ENCODE assay signal across 10 mouse cellular contexts in the genomic region with DNA sequence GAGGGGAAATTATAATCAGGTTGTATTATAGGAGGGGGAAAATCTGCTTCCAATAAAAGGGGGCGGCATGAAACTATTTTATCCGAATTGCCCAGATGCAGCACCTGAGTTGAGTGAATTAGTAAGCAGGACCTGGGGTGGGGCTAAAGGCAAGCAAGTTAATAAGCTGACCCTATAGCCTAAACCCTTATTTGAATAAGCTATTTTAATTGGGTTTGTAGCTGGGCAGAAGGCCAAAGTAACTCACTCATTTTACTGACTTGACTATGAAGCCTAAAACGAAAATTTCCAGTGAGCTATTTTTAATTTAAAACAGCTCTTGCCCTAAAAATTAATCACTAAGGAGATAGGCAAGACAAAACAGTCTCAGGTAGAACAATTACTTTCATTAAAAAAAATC. TPM values are rescaled to one million over a fixed set of nuclear protein-coding genes. Genes with fewer than 3 reads are reported as not detected.
DNase-seq lines count a peak whose midpoint lies in the region; ATAC-seq lines count a peak whose summit lies in the region.
"Had no signal": no experiment of that assay in that cellular context is flagged by ENCODE, and none has a peak within 500 bp of the region (broad histone marks: within the 10 kb centered on the region; RNA-seq: fewer than 3 reads in every experiment).

No protein-coding gene starts in this region.

- H3K27me3 ChIP-seq in hindbrain, embryonic 13.5 days, result peaks cover 9% of the 10 kb centered on the region; the same call in 1 of the 2 replicates
- peaks cover 14% of the 10 kb centered on the region for H3K27me3 ChIP-seq in hindbrain, embryonic 12.5 days
- H3K27me3 ChIP-seq in embryonic facial prominence, embryonic 14.5 days (replicated peaks; ENCODE audit: control insufficient read depth, insufficient read depth, low read length), result peaks cover 4% of the 10 kb centered on the region; the same call in 1 of the 2 replicates
- H3K27me3 ChIP-seq in limb, embryonic 15.5 days, result no peaks in the 10 kb centered on the region

- no peak for ATAC-seq in hindbrain, embryonic 13.5 days (ENCODE audit: low FRiP score)
- no peak for ATAC-seq in hindbrain, embryonic 12.5 days (ENCODE audit: low FRiP score)
- ATAC-seq in embryonic facial prominence, embryonic 14.5 days (ENCODE audit: low read depth), result no peak
- ATAC-seq in limb, embryonic 15.5 days (ENCODE audit: insufficient number of reproducible peaks, low FRiP score, low TSS enrichment, low read depth), result no peak

- intact Hi-C loops in left cerebral cortex, postnatal 36 days (cut with DNase I), result loop anchor here (10.0 kb wide), 1 partner anchor 115 kb away; a partner anchor contains a TSS

- H3K4me2 ChIP-seq in hindbrain, embryonic 13.5 days, result peak overlapping the region; percentile 86
- H3K4me2 ChIP-seq in hindbrain, embryonic 12.5 days (replicated peaks), result no peak overlapping the region
- peak overlapping the region; percentile 90 for H3K4me2 ChIP-seq in embryonic facial prominence, embryonic 14.5 days (ENCODE audit: low read depth, low read length)
- peak overlapping the region; percentile 93 for H3K4me2 ChIP-seq in limb, embryonic 15.5 days

- peak; percentile 56 for DNase-seq in A20 (ENCODE audit: low read depth, low spot score)
- DNase-seq in embryonic facial prominence, embryonic 14.5 days (ENCODE audit: low spot score), result peak; percentile 32
- no peak for DNase-seq in right cerebral cortex, postnatal 10 days (ENCODE audit: low spot score in 2 of 2)
- DNase-seq in left cerebral cortex, postnatal 36 days (ENCODE audit: low spot score in 2 of 2), result no peak
- no peak for DNase-seq in ovary, adult 18-20 months (ENCODE audit: low spot score)

- H3K9ac ChIP-seq in hindbrain, embryonic 13.5 days, result peak overlapping the region; percentile 35; the same call in 1 of the 2 replicates
- H3K9ac ChIP-seq in hindbrain, embryonic 12.5 days, result no peak overlapping the region
- H3K9ac ChIP-seq in embryonic facial prominence, embryonic 14.5 days (ENCODE audit: low read depth, low read length), result no peak overlapping the region
- H3K9ac ChIP-seq in limb, embryonic 15.5 days, result no peak overlapping the region

- H3K4me3 ChIP-seq in hindbrain, embryonic 13.5 days, result peak overlapping the region; percentile 84
- H3K4me3 ChIP-seq in hindbrain, embryonic 12.5 days, result no peak overlapping the region
- peak overlapping the region; percentile 85 for H3K4me3 ChIP-seq in embryonic facial prominence, embryonic 14.5 days (ENCODE audit: low read depth, low read length)
- H3K4me3 ChIP-seq in limb, embryonic 15.5 days, result peak overlapping the region; percentile 7; the same call in 1 of the 2 replicates

- H3K9me3 ChIP-seq in hindbrain, embryonic 13.5 days, result no peaks in the 10 kb centered on the region
- H3K9me3 ChIP-seq in hindbrain, embryonic 12.5 days (replicated peaks), result no peaks in the 10 kb centered on the region
- H3K9me3 ChIP-seq in embryonic facial prominence, embryonic 14.5 days (ENCODE audit: control insufficient read depth, low read length), result no peaks in the 10 kb centered on the region
- H3K9me3 ChIP-seq in limb, embryonic 15.5 days, result no peaks in the 10 kb centered on the region
- H3K9me3 ChIP-seq: G1E had no signal

- no peaks in the 10 kb centered on the region for H3K36me3 ChIP-seq in hindbrain, embryonic 13.5 days
- no peaks in the 10 kb centered on the region for H3K36me3 ChIP-seq in hindbrain, embryonic 12.5 days
- H3K36me3 ChIP-seq in embryonic facial prominence, embryonic 14.5 days (ENCODE audit: control insufficient read depth, insufficient read depth, low read length), result no peaks in the 10 kb centered on the region
- H3K36me3 ChIP-seq in limb, embryonic 15.5 days, result no peaks in the 10 kb centered on the region

- peaks cover 22% of the 10 kb centered on the region for H3K4me1 ChIP-seq in hindbrain, embryonic 13.5 days (replicated peaks)
- peaks cover 16% of the 10 kb centered on the region; the same call in 1 of the 2 replicates for H3K4me1 ChIP-seq in hindbrain, embryonic 12.5 days
- H3K4me1 ChIP-seq in embryonic facial prominence, embryonic 14.5 days (ENCODE audit: control insufficient read depth, insufficient read depth, low read length), result peaks cover 21% of the 10 kb centered on the region
- peaks cover 19% of the 10 kb centered on the region for H3K4me1 ChIP-seq in limb, embryonic 15.5 days

- no peak overlapping the region for H3K27ac ChIP-seq in hindbrain, embryonic 13.5 days
- H3K27ac ChIP-seq in hindbrain, embryonic 12.5 days, result no peak overlapping the region
- H3K27ac ChIP-seq in embryonic facial prominence, embryonic 14.5 days (replicated peaks; ENCODE audit: low read depth, low read length), result no peak overlapping the region
- H3K27ac ChIP-seq in limb, embryonic 15.5 days, result no peak overlapping the region

- WGBS in hindbrain, embryonic 13.5 days, result 51% methylated on average over 3 of the region's 3 CpGs
- 46% methylated on average over 3 of the region's 3 CpGs for WGBS in hindbrain, embryonic 12.5 days
- WGBS in embryonic facial prominence, embryonic 14.5 days, result 22% methylated on average over 3 of the region's 3 CpGs
- WGBS in limb, embryonic 15.5 days, result 26% methylated on average over 3 of the region's 3 CpGs

RNA-seq across cellular contexts. Expression of a gene that starts 2.5 kb away (rescaled TPM):
- 8.1 and 8.3 TPM in 2 replicates for polyA plus RNA-seq in hindbrain, embryonic 13.5 days (2015; fragmentation: Nextera tagmentation; extraction: Ambion mirVana)
- 7.6 and 7.8 TPM in 2 replicates for polyA plus RNA-seq in hindbrain, embryonic 12.5 days (2016; fragmentation: Nextera tagmentation; extraction: Ambion mirVana)
- polyA plus RNA-seq in embryonic facial prominence, embryonic 14.5 days (2014; fragmentation: Nextera tagmentation; extraction: Ambion mirVana), result 7.8 and 9.0 TPM in 2 replicates
- 3.7 and 5.6 TPM in 2 replicates for polyA plus RNA-seq in limb, embryonic 15.5 days (2015; fragmentation: Nextera tagmentation; extraction: Ambion mirVana)
- 10 to 100 TPM; 16.5 to 22.6 TPM for total RNA-seq in left cerebral cortex, postnatal 36 days (2021)

RNA-seq across cellular contexts. Expression of a gene that starts 52.7 kb away (rescaled TPM):
- polyA plus RNA-seq in hindbrain, embryonic 13.5 days (2015; fragmentation: Nextera tagmentation; extraction: Ambion mirVana), result 0.12 and 0.14 TPM in 2 replicates
- polyA plus RNA-seq in hindbrain, embryonic 12.5 days (2016; fragmentation: Nextera tagmentation; extraction: Ambion mirVana), result 0.10 and 0.15 TPM in 2 replicates
- 0.07 and 0.09 TPM in 2 replicates for polyA plus RNA-seq in embryonic facial prominence, embryonic 14.5 days (2014; fragmentation: Nextera tagmentation; extraction: Ambion mirVana)
- 0.06 TPM in 1 of 2 replicates, not detected in the other for polyA plus RNA-seq in limb, embryonic 15.5 days (2015; fragmentation: Nextera tagmentation; extraction: Ambion mirVana)
- 1 to 10 TPM in 1 of 2 experiments, under 1 TPM in 1; 0.89 to 1.9 TPM for total RNA-seq in left cerebral cortex, postnatal 36 days (2021)
- total RNA-seq: G1E had no signal
- polyA plus RNA-seq: G1E; large intestine, adult 2 months had no signal

Comparison
In these comparisons a context has a peak if more than half of its experiments do, and no peak if none do; other contexts are left out.
1. DNase-seq: peak in A20 (single experiment) and embryonic facial prominence, embryonic 14.5 days (single experiment); none in right cerebral cortex, postnatal 10 days (0 of 2), left cerebral cortex, postnatal 36 days (0 of 2) and ovary, adult 18-20 months (single experiment).